Mouse (Mus musculus): ENCODE measurements around the gene Dgcr8.

Dgcr8 gene

GRCm38 (mm10) chr16:18249364-18249967 lies 39.6 kb downstream of the Dgcr8 start:
- peak; percentile 21 to 28 for DNase-seq

- DNase-seq, result peak; percentile 97
Observed at GRCm38 (mm10) chr16:18248433-18249363, 40.3 kb downstream of the Dgcr8 start, which contains the start of the genes Trmt2a and Ranbp1. TSS of gene Trmt2a (plus strand) at chr16:18248679. TSS of gene Ranbp1 (minus strand) at chr16:18248732.

GRCm38 (mm10) chr16:18247521-18248399 lies 41.3 kb downstream of the Dgcr8 start:
- no peak for DNase-seq

- DNase-seq, result no peak
Observed at GRCm38 (mm10) chr16:18241581-18241980, 47.5 kb downstream of the Dgcr8 start.

GRCm38 (mm10) chr16:18236676-18237501 lies 52.2 kb downstream of the Dgcr8 start:
- no peak for DNase-seq

- peak; percentile 61 to 71 for DNase-seq
Observed at GRCm38 (mm10) chr16:18235389-18236065, 53.5 kb downstream of the Dgcr8 start.

GRCm38 (mm10) chr16:18234671-18235388 lies 54.2 kb downstream of the Dgcr8 start, which contains the start of gene Zdhhc8:
TSS of gene Zdhhc8 (minus strand) at chr16:18235136.
- DNase-seq, result peak; percentile 54 to 71

- peak; percentile 13 to 18 for DNase-seq
Observed at GRCm38 (mm10) chr16:18233919-18234670, 55.0 kb downstream of the Dgcr8 start.

GRCm38 (mm10) chr16:18233451-18233850 lies 55.6 kb downstream of the Dgcr8 start:
- no peak for DNase-seq

GRCm38 (mm10) chr16:18231451-18231850 lies 57.6 kb downstream of the Dgcr8 start:
- DNase-seq, result no peak

GRCm38 (mm10) chr16:18231047-18231446 lies 58.0 kb downstream of the Dgcr8 start:
- DNase-seq, result no peak

- DNase-seq, result no peak
Observed at GRCm38 (mm10) chr16:18230617-18231016, 58.4 kb downstream of the Dgcr8 start.

- DNase-seq, result no peak
Observed at GRCm38 (mm10) chr16:18229622-18230021, 59.4 kb downstream of the Dgcr8 start.

GRCm38 (mm10) chr16:18228856-18229255 lies 60.2 kb downstream of the Dgcr8 start:
- no peak for DNase-seq

- DNase-seq, result no peak
Observed at GRCm38 (mm10) chr16:18227897-18228422, 61.1 kb downstream of the Dgcr8 start.

GRCm38 (mm10) chr16:18227187-18227586 lies 61.9 kb downstream of the Dgcr8 start:
- DNase-seq, result no peak

GRCm38 (mm10) chr16:18222188-18222587 lies 66.9 kb downstream of the Dgcr8 start:
- DNase-seq, result no peak

GRCm38 (mm10) chr16:18221543-18221898 lies 67.5 kb downstream of the Dgcr8 start:
- DNase-seq, result no peak

GRCm38 (mm10) chr16:18220856-18221542 lies 68.0 kb downstream of the Dgcr8 start:
- no peak for DNase-seq
